Mouse (Mus musculus) hindbrain, embryonic 16.5 days (tissue): ENCODE measurements around the gene Itga2. TPM values are rescaled to one million over a fixed set of nuclear protein-coding genes. Genes with fewer than 3 reads are reported as not detected.

ENCODE experiments used
- ATAC-seq: fragments of 200-750 bp; cut with Nextera tagmentation; 2 replicates; pipeline ENCODE4 v1.8.0; 2017; ENCODE audit warnings: moderate TSS enrichment, moderate library complexity
- H3K27ac ChIP-seq: fragments of 300-500 bp; sonication (generic); 2 replicates; pipeline ENCODE4 v1.5.1; 2014; ENCODE audit warnings: low read depth, mild to moderate bottlenecking, control low read depth, low read length, moderate library complexity
- H3K27me3 ChIP-seq: fragments of 300-500 bp; sonication (generic); replicated peaks from 2 replicates; pipeline ENCODE4 v1.6.1; 2014; ENCODE audit warnings: low read length; ENCODE audit not compliant: control insufficient read depth, insufficient read depth
- H3K36me3 ChIP-seq: fragments of 300-500 bp; sonication (generic); 2 replicates; pipeline ENCODE4 v1.6.1; 2014; ENCODE audit warnings: mild to moderate bottlenecking, low read length, moderate library complexity, mixed read lengths; ENCODE audit not compliant: control insufficient read depth, insufficient read depth
- H3K4me1 ChIP-seq: fragments of 300-500 bp; sonication (generic); 2 replicates; pipeline ENCODE4 v1.6.1; 2014; ENCODE audit warnings: low read depth, low read length; ENCODE audit not compliant: control insufficient read depth, insufficient read depth
- H3K4me2 ChIP-seq: fragments of 300-500 bp; sonication (generic); 2 replicates; pipeline ENCODE4 v1.6.1; 2014; ENCODE audit warnings: mild to moderate bottlenecking, low read length, control low read depth, moderate library complexity
- H3K4me3 ChIP-seq: fragments of 300-500 bp; sonication (generic); 2 replicates; pipeline ENCODE4 v1.5.1; 2014; ENCODE audit warnings: mild to moderate bottlenecking, low read length, control low read depth, moderate library complexity
- H3K9ac ChIP-seq: fragments of 300-500 bp; sonication (generic); 2 replicates; pipeline ENCODE4 v1.6.1; 2014; ENCODE audit warnings: low read depth, mild to moderate bottlenecking, control low read depth, low read length, moderate library complexity
- H3K9me3 ChIP-seq: fragments of 300-500 bp; sonication (generic); 2 replicates; pipeline ENCODE4 v1.6.1; 2014; ENCODE audit warnings: mild to moderate bottlenecking, low read length, moderate library complexity; ENCODE audit not compliant: control insufficient read depth
- WGBS: fragments of 180-500 bp; shearing (Covaris S2); extraction: QIAGEN DNeasy Blood & Tissue Kit; methylation state at CpG from one replicate; pipeline ENCODE4 v1.1.7; 2014; 5-methylcytosine and 5-hydroxymethylcytosine counted together
- polyA plus RNA-seq: library from polyadenylated mRNA; unstranded; fragments of >200 nt; fragmentation: Nextera tagmentation; extraction: Ambion mirVana; gene quantifications from 2 replicates; pipeline ENCODE4 v1.2.1, GENCODE M21; 2015

The Itga2 gene
- polyA plus RNA-seq, 1 experiment from 2014 or later = 0.58 TPM

DNA sequence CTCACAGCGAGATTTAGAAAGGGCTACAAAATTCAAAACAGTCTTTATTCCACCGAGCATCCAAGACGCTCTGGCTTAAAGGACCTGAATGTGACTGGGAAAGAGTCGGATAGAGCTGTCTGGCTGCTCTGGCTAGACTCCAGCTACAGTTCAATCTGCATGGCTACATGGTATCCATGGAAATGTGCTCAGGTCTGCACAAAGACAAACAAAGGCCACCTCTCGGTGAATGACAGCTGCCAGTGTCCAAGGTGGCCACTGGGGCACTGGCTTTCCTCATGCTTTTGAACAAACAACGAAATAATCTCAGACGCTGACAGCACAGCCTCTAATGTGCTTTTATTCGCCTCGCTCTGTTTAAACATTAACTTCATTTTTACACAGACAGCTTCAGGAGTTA, 8.6 kb downstream of the Itga2 start:
- peak overlapping the region; percentile 44 for H3K4me2 ChIP-seq
- peak; percentile 94 for ATAC-seq
- 11% methylated on average over 9 of the region's 9 CpGs for WGBS
- no peaks in the 10 kb centered on the region for H3K36me3 ChIP-seq
- H3K4me3 ChIP-seq = no peak overlapping the region
- no peaks in the 10 kb centered on the region for H3K27me3 ChIP-seq
- H3K9me3 ChIP-seq = peaks cover 3% of the 10 kb centered on the region; the same call in 1 of the 2 replicates
- H3K27ac ChIP-seq = no peak overlapping the region
- no peak overlapping the region for H3K9ac ChIP-seq
- peaks cover 4% of the 10 kb centered on the region for H3K4me1 ChIP-seq

DNA sequence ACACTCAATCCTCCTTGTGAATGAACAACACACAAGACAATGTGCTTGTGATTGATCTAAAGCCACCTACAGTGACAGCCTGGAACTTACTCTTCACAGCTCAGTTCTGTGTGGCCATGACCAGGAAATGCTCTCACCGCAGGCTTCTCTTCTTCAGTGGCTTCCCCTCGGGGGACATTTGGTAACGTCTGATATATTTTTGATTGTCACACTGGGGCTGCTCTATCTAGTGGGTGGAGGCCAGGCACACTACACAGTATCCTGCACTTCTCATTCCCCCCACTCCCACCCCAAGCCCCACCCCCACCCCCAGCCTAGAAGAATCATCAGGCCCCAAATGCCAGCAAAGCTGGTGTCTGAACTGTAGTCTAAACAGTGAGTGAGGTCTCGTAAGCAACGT, 16.1 kb downstream of the Itga2 start:
- Histone ChIP-seq H3K9ac (no peak overlapping the region), H3K9me3 (peaks cover 3% of the 10 kb centered on the region; the same call in 1 of the 2 replicates), H3K4me2 (no peak overlapping the region), H3K27ac (no peak overlapping the region), H3K27me3 (no peaks in the 10 kb centered on the region), H3K4me3 (no peak overlapping the region), H3K4me1 (no peaks in the 10 kb centered on the region), H3K36me3 (no peaks in the 10 kb centered on the region)
- 59% methylated on average over 5 of the region's 5 CpGs for WGBS
- no peak for ATAC-seq

DNA sequence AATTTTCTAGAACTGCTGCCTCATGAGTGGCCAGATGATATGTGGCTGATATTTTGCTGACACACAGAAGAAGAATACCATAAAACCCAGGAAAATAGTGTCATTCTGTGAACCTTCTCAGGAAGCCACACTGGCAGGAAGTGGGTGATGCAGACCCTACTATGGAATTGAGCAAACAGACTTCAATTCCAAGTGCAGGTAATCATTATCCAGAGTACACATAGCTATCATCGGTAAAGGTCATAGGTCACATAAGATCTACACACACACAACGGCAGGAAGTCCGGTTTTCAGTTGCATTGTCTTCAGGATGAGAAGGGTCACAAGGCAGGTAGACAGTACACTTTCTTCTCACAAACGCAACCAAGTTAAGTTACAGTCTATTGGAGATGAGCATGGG, 16.9 kb downstream of the Itga2 start:
- WGBS = 84% methylated on average over 4 of the region's 4 CpGs
- Histone ChIP-seq H3K27me3 (no peaks in the 10 kb centered on the region), H3K27ac (no peak overlapping the region)

DNA sequence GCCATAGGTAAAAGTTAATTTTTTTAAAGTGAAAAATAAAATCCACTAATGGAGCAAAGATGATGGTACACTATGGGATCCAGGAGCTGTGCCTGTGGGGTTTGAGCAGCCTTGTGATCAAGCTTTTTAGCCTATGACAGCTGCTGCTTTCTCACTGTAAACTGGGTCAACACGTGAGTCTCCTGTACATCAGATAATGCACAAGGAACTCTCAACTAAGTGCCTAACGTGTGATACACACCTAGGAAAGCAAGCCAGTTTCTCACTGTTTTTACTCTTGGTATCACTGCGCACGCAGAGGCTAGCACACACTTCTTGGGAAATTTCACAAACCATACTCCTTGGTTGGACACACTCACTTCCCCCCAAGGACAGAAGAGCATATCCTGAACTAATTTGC, 17.3 kb downstream of the Itga2 start:
- no peak overlapping the region for H3K27ac ChIP-seq
- 81% methylated on average over 4 of the region's 4 CpGs for WGBS
- no peaks in the 10 kb centered on the region for H3K4me1 ChIP-seq
- H3K4me2 ChIP-seq = no peak overlapping the region
- no peak overlapping the region for H3K4me3 ChIP-seq
- no peak overlapping the region for H3K9ac ChIP-seq
- no peak for ATAC-seq
- no peaks in the 10 kb centered on the region for H3K9me3 ChIP-seq
- H3K36me3 ChIP-seq = no peaks in the 10 kb centered on the region
- H3K27me3 ChIP-seq = no peaks in the 10 kb centered on the region

More for the DNA sequence above, 16.9 kb downstream of the Itga2 start:
- Histone ChIP-seq H3K9ac (no peak overlapping the region), H3K4me3 (no peak overlapping the region), H3K9me3 (peaks cover under 1% of the 10 kb centered on the region; the same call in 1 of the 2 replicates), H3K4me1 (no peaks in the 10 kb centered on the region), H3K4me2 (no peak overlapping the region), H3K36me3 (no peaks in the 10 kb centered on the region)
- ATAC-seq = no peak

DNA sequence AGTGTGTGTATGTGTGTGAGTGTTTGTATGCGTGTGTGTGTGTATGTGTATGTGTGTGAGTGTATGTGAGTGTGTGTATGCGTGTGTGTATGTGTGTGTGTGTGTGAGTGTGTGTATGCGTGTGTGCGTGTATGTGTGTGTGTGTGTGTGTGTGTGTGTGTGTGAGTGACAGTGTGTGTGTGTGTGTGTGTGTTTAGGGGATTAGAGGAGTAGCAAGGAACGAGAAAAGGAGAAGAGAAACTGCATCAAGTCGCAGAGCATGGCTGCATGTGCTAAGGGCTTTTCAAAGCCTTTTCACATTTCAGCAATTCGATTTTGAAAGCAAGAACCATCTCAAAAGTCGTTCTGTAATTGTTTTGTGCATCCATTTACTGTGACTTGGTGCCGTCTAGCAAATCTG, 21.3 kb downstream of the Itga2 start:
- Histone ChIP-seq H3K9me3 (no peaks in the 10 kb centered on the region), H3K4me3 (no peak overlapping the region), H3K27ac (no peak overlapping the region), H3K36me3 (no peaks in the 10 kb centered on the region), H3K4me1 (no peaks in the 10 kb centered on the region), H3K9ac (no peak overlapping the region), H3K27me3 (no peaks in the 10 kb centered on the region), H3K4me2 (no peak overlapping the region)
- 75% methylated on average over 9 of the region's 9 CpGs for WGBS
- ATAC-seq = no peak

DNA sequence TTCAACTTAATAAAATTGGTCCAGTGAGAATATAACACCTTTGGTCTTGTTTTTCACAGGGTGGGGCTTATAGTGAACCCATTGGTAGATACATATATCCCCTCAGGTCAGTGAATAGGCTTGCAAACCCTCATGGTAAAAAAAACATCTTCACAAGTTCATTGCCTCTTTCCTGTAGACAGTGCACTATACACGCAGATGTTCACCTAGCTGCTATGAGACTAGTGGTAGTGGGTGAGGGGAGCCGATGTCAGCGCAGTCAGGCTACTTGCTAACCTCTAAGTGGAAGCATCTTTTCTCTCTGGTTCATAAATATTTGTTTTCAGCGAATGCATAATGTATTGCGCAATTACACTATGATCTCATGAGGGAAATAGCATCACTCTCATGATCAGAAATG, 22.4 kb downstream of the Itga2 start:
- no peak overlapping the region for H3K4me2 ChIP-seq
- no peaks in the 10 kb centered on the region for H3K27me3 ChIP-seq
- no peaks in the 10 kb centered on the region for H3K9me3 ChIP-seq
- H3K27ac ChIP-seq = no peak overlapping the region
- no peak overlapping the region for H3K4me3 ChIP-seq
- no peaks in the 10 kb centered on the region for H3K36me3 ChIP-seq
- H3K4me1 ChIP-seq = no peaks in the 10 kb centered on the region
- no peak overlapping the region for H3K9ac ChIP-seq
- 83% methylated on average over 5 of the region's 5 CpGs for WGBS
- no peak for ATAC-seq

DNA sequence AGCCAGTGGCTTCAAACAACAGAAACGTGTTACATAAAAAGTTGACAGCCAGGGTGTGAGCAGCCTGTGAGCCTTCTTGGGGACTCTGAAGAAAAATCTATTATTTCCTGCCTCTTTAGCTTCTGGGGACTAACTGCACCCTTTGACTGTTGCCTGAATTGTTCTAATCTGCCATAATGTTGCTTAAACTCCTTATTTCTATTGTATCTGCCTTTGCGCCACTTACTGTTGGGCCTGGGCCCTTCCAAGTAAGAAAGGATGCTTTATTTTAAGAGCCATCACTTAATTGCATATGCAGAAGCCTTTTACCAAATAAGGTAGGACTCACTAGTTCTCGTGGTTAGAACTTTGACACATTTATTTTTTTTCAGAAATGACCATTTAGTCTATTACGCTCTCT, 24.0 kb downstream of the Itga2 start:
- Histone ChIP-seq H3K9ac (no peak overlapping the region), H3K4me1 (no peaks in the 10 kb centered on the region), H3K4me3 (no peak overlapping the region), H3K27ac (no peak overlapping the region), H3K4me2 (no peak overlapping the region), H3K27me3 (no peaks in the 10 kb centered on the region), H3K9me3 (no peaks in the 10 kb centered on the region), H3K36me3 (no peaks in the 10 kb centered on the region)
- ATAC-seq = no peak
- WGBS = 87% methylated on average over 4 of the region's 4 CpGs

DNA sequence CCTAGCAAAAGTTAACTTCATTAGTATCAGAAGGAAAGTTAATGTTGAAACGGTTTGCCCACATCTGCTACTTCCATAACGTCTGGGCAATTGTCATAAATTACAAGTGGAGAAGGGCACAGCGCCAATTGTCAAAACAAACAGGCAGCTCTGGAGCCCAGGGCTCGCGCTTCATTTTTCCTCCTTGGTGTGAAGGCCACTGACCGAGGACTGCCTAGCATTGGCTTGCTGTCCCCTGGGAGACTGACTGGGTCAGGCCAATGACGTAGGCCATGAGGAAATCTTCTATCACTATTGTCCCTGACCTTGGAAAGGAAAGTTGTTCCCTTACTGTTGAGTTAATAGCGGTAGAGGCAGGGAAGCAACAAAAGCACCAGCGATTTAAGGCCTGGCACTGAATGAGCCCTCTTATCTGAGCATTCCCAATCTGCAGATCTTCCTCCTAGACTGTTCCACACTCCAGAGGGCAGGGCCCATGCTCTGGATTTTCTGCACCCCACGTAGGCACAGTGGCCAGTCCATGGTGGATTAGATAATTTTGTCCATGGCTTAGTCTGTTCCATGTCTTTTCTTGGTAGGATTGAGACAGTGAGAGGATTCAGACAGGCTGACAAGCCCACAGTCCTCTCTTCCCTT, 35.0 kb downstream of the Itga2 start:
- H3K4me2 ChIP-seq = no peak overlapping the region
- no peaks in the 10 kb centered on the region for H3K36me3 ChIP-seq
- H3K27me3 ChIP-seq = no peaks in the 10 kb centered on the region
- WGBS = 73% methylated on average over 10 of the region's 10 CpGs
- H3K4me3 ChIP-seq = no peak overlapping the region
- H3K4me1 ChIP-seq = no peaks in the 10 kb centered on the region
- no peak overlapping the region for H3K9ac ChIP-seq
- no peaks in the 10 kb centered on the region for H3K9me3 ChIP-seq
- no peak for ATAC-seq
- no peak overlapping the region for H3K27ac ChIP-seq

DNA sequence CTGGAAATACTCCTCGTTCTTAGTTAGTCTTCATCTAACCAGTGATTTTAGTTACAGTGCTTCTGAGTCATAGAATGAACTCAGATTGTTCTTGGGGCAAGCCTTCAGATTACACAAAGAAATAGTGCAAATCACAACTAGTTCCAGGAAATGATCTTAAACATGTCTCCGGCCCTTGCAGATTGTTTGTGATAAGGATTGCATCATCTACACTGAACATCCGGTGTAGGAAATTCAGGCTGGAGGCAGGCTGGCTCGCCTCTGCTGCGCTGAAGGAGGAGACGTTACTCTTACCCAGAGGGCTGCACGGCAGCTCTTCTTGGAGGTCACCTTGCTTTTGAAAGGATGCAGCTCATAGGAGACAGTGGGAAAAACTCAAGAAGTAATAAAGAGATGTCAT, 36.0 kb downstream of the Itga2 start:
- ATAC-seq = no peak
- Histone ChIP-seq H3K9ac (no peak overlapping the region), H3K9me3 (no peaks in the 10 kb centered on the region), H3K4me1 (no peaks in the 10 kb centered on the region), H3K27ac (no peak overlapping the region), H3K4me2 (no peak overlapping the region), H3K27me3 (no peaks in the 10 kb centered on the region), H3K36me3 (no peaks in the 10 kb centered on the region), H3K4me3 (no peak overlapping the region)
- WGBS = 81% methylated on average over 7 of the region's 7 CpGs

DNA sequence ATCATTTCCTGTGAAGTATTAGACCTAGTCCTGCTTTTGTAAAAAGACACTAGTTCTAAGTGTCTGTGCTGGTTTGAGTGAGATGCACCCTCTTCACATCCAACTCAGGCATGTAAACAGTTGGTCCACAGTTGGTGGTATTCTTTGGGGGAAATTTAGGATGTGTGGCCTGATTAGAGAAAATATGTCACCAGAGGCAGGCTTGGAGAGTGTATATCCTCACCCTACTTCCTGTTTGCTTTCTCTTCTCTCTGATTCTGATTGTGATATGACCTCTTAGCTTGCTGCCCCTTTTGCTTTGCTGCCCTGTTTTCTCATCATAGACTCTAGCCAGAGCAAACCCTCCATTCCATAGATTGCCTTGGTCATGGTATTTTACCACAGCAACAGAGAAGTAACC, 37.2 kb downstream of the Itga2 start:
- Histone ChIP-seq H3K4me1 (no peaks in the 10 kb centered on the region), H3K27me3 (no peaks in the 10 kb centered on the region), H3K27ac (no peak overlapping the region), H3K9ac (no peak overlapping the region), H3K4me2 (no peak overlapping the region), H3K36me3 (no peaks in the 10 kb centered on the region), H3K4me3 (no peak overlapping the region), H3K9me3 (no peaks in the 10 kb centered on the region)
- ATAC-seq = no peak
